Mouse (Mus musculus) E14TG2a.4 (cell line): ENCODE results near the gene Zcchc7.
A peak's percentile ranks its signal among the peaks of the same experiment; 100 is the strongest.

Experiments
- H3K27me3 ChIP-seq: 2 replicates; pipeline ENCODE4 v1.6.1; 2014; ENCODE audit warnings: low read length, control low read depth; ENCODE audit not compliant: insufficient read depth
- H3K36me3 ChIP-seq: 2 replicates; pipeline ENCODE4 v1.6.1; 2014; ENCODE audit warnings: low read length, control low read depth; ENCODE audit not compliant: insufficient read depth
- H3K4me1 ChIP-seq: replicated peaks from 2 replicates; pipeline ENCODE4 v1.6.1; 2014; ENCODE audit warnings: low read depth, low read length, control low read depth
- H3K4me3 ChIP-seq: replicated peaks from 2 replicates; pipeline ENCODE4 v1.5.1; 2014; ENCODE audit warnings: mild to moderate bottlenecking, low read length
- H3K9me3 ChIP-seq: 2 replicates; pipeline ENCODE4 v1.6.1; 2014; ENCODE audit warnings: low read length, control low read depth
- CTCF ChIP-seq: conservative IDR thresholded peaks from 2 replicates; pipeline ENCODE4 v1.5.1; 2014; ENCODE audit warnings: low read length
- NANOG ChIP-seq: IDR thresholded peaks from 2 replicates; pipeline ENCODE4 v1.6.1; 2014; ENCODE audit warnings: borderline replicate concordance, low read length, mixed read lengths
- POU5F1 ChIP-seq: IDR thresholded peaks from 2 replicates; pipeline ENCODE4 v1.6.1; 2014; ENCODE audit warnings: low read length, borderline replicate concordance

Zcchc7 gene

GRCm38 (mm10) chr4:44712051-44712700, 43.5 kb upstream of the Zcchc7 start:
- Histone ChIP-seq H3K4me1 (peaks cover 40% of the 10 kb centered on the region), H3K9me3 (no peaks in the 10 kb centered on the region), H3K36me3 (no peaks in the 10 kb centered on the region), H3K4me3 (peak overlapping the region; percentile 64), H3K27me3 (peaks cover 92% of the 10 kb centered on the region)
- TF ChIP-seq POU5F1 (no peak), CTCF (no peak), NANOG (no peak)

- Histone ChIP-seq H3K9me3 (no peaks in the 10 kb centered on the region), H3K4me1 (peaks cover 40% of the 10 kb centered on the region), H3K36me3 (no peaks in the 10 kb centered on the region), H3K4me3 (peak overlapping the region; percentile 55), H3K27me3 (peaks cover 92% of the 10 kb centered on the region)
- TF ChIP-seq CTCF, result no peak
- TF ChIP-seq NANOG, result no peak
- TF ChIP-seq POU5F1, result no peak
These were observed 42.7 kb upstream of the Zcchc7 start for GRCm38 (mm10) chr4:44712786-44713553.

GRCm38 (mm10) chr4:44713554-44714051, 42.1 kb upstream of the Zcchc7 start:
- Histone ChIP-seq H3K27me3 (peaks cover 92% of the 10 kb centered on the region), H3K4me1 (peaks cover 38% of the 10 kb centered on the region), H3K36me3 (no peaks in the 10 kb centered on the region), H3K9me3 (no peaks in the 10 kb centered on the region), H3K4me3 (peak overlapping the region; percentile 55)
- TF ChIP-seq CTCF (no peak), POU5F1 (no peak), NANOG (no peak)

- Histone ChIP-seq H3K9me3 (no peaks in the 10 kb centered on the region), H3K36me3 (no peaks in the 10 kb centered on the region), H3K4me1 (peaks cover 38% of the 10 kb centered on the region), H3K4me3 (peak overlapping the region; percentile 55), H3K27me3 (peaks cover 91% of the 10 kb centered on the region)
- TF ChIP-seq POU5F1 (no peak), NANOG (no peak), CTCF (no peak)
These were observed 41.5 kb upstream of the Zcchc7 start for GRCm38 (mm10) chr4:44714111-44714621.

DNA sequence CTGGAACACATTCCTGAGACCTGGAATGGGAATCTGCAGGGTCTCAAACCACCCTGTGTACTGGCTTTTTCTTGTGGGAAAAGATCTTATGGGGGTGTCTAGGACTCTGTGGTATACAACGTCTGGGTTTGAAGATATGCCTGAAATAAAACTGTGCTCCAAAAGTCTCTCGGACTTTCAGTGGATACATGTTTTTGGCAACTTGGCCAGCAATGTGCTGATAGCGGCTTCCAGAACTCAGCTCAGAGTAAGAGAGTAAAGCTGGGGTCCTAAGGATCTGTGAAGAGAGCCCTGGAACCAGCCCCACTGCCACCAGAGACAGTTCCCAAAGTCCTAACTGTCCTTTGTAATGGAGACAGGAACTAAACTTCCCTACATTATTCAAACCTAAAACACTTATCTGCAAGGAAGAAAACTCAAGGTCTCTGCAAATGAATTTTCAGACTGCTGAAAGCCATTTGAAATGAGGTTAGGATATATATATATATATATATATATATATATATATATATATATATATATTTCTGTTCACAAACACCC, 40.0 kb upstream of the Zcchc7 start:
- TF ChIP-seq POU5F1 (no peak), NANOG (no peak), CTCF (no peak)
- no peak overlapping the region for H3K4me3 ChIP-seq
- H3K27me3 ChIP-seq, result peaks cover 92% of the 10 kb centered on the region

GRCm38 (mm10) chr4:44716391-44716790, 39.3 kb upstream of the Zcchc7 start:
- no peak for TF ChIP-seq POU5F1
- TF ChIP-seq CTCF, result no peak
- TF ChIP-seq NANOG, result no peak

More for the DNA sequence above, 40.0 kb upstream of the Zcchc7 start:
- no peaks in the 10 kb centered on the region for H3K36me3 ChIP-seq
- no peaks in the 10 kb centered on the region for H3K9me3 ChIP-seq
- H3K4me1 ChIP-seq, result peaks cover 38% of the 10 kb centered on the region

GRCm38 (mm10) chr4:44717676-44718075, 38.0 kb upstream of the Zcchc7 start:
- Histone ChIP-seq H3K9me3 (no peaks in the 10 kb centered on the region), H3K4me1 (peaks cover 21% of the 10 kb centered on the region), H3K27me3 (peaks cover 80% of the 10 kb centered on the region), H3K36me3 (no peaks in the 10 kb centered on the region), H3K4me3 (no peak overlapping the region)
- no peak for TF ChIP-seq NANOG
- TF ChIP-seq POU5F1, result no peak
- no peak for TF ChIP-seq CTCF

More at GRCm38 (mm10) chr4:44716391-44716790, 39.3 kb upstream of the Zcchc7 start:
- no peak overlapping the region for H3K4me3 ChIP-seq
- H3K9me3 ChIP-seq, result no peaks in the 10 kb centered on the region
- H3K36me3 ChIP-seq, result no peaks in the 10 kb centered on the region
- H3K27me3 ChIP-seq, result peaks cover 90% of the 10 kb centered on the region
- peaks cover 32% of the 10 kb centered on the region for H3K4me1 ChIP-seq

DNA sequence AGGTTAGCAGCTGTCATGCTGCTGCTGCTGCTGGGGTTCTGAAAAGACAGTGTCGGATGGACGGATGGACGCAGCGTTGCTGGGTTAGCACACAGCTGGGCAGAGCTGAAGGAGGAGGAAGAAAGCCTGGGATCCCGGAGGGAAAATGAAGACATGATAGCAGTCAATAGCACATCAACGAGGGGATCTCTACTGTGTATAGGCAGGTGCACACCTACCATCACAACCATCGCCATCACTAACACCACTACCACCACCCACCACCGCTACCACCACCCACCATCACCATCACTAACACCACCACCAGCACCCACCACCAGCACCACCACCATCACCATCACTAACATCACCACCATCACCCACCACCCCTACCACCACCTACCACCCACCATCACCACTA, 35.6 kb upstream of the Zcchc7 start:
- Histone ChIP-seq H3K4me1 (no peaks in the 10 kb centered on the region), H3K27me3 (peaks cover 62% of the 10 kb centered on the region), H3K9me3 (no peaks in the 10 kb centered on the region), H3K36me3 (no peaks in the 10 kb centered on the region), H3K4me3 (no peak overlapping the region)
- no peak for TF ChIP-seq NANOG
- no peak for TF ChIP-seq POU5F1
- TF ChIP-seq CTCF, result no peak
